Comparison of ENCODE assay signal across 15 mouse cellular contexts in the genomic region with DNA sequence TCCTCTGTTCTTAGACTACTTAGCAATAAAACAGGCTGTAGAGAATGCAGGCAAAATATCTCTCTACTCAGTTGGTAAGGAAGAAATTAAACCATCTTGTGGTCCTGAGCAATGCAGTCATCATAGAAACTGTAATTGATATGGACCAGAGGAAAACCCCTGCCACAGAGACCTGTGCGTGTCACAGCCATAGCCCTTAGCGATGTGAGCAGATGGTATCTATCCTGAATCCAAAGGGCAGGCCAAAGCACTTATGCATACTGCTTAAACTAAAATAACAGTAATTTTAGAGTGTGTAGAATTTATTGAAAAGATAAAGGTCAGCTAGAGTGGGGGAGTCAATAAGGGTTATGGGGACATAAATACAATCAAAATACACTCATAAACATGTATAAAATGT.
"Had no signal": no experiment of that assay in that cellular context is flagged by ENCODE, and none has a peak within 500 bp of the region (broad histone marks: within the 10 kb centered on the region; RNA-seq: fewer than 3 reads in every experiment).

No protein-coding gene starts in this region.

- DNase-seq: gastrocnemius, postnatal 14 days; gastrocnemius, postnatal 36 days; heart, adult 2 months; heart, postnatal 14 days; heart, postnatal 36 days; kidney, adult 18-20 months; kidney, adult 8-10 months; kidney, postnatal 10 days; kidney, postnatal 25 days; kidney, postnatal 4 days; left cerebral cortex, postnatal 4 days had no signal

- ATAC-seq: hindbrain, embryonic 16.5 days; intestine, embryonic 15.5 days; intestine, postnatal 0 days; liver, embryonic 12.5 days had no signal
